Mouse (Mus musculus): ENCODE data around the gene Rps15a.
A peak's percentile ranks its signal among the peaks of the same experiment; 100 is the strongest.

Rps15a gene

GRCm38 (mm10) chr7:118115533-118115876 lies 483 bp downstream of the Rps15a start:
- no peak for DNase-seq (ENCODE audit: low spot score)

GRCm38 (mm10) chr7:118113541-118114297 lies 2.3 kb downstream of the Rps15a start:
- DNase-seq (ENCODE audit: low spot score), result peak; percentile 7

DNA sequence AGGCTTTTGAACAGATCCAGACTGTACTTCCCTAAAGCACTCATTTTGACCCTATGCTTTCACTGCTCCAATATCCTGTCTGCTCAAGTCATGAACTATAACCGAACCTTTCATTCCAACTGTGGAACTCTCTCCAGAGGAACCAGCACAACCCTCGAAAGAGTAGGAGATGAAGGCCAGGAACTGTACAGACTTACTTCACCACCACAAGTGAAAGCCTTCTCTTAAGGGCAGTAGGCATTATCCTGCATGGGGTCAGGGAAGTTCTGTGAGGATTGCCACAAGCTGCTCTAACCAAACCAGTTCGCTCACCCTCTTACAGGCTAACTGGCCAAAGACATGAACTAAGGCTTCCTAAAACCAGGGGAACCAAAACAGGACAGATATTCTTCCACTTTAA lies 4.9 kb downstream of the Rps15a start:
- DNase-seq (ENCODE audit: low spot score), result no peak

DNA sequence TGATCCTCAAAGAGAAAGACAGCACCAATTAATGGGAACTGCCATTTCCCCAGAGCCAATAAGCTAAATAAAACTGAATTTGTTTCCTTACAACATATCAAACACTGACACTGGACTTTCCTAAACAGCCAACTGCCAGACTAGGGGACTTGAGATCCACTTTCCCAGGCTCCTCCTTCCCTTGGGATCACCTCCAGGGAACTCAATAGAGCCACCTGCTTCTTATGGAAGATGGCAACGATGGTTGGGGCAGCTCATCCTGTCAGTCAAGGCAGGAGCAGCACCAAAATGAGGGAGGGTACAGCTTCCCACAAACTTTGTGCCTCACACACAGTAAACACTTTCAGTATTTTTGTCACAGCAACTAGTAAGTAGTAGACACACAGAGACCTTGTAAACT lies 8.3 kb downstream of the Rps15a start:
- DNase-seq (ENCODE audit: low spot score), result no peak

DNA sequence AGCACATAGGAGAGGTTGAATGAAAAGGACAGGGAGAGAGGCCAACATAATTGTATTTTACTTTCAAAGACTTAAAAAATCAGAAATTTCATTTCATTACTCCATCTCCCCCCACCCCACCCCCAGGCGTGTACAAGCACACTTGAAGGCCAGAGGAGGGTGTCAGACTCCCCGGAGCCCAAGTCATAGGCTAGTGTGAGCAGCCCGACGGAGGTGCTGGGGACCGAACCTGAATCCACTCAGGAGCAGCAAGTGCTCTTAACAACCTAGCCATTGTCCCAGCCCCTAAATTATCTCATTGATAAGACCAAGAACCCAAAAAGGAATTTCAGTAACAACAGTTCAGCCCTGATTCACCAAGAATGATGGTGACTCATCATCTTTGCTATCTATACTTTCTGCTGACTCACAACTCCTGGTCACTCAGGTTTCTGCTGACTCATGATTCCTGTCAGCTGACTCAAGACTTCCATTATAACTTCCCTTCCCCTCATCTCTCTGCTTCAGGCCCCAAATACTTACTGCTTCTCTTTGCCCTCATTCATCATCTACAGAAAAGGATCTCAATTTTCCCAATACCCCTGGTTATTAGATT lies 11.4 kb downstream of the Rps15a start:
- DNase-seq (ENCODE audit: low spot score), result peak; percentile 61

DNA sequence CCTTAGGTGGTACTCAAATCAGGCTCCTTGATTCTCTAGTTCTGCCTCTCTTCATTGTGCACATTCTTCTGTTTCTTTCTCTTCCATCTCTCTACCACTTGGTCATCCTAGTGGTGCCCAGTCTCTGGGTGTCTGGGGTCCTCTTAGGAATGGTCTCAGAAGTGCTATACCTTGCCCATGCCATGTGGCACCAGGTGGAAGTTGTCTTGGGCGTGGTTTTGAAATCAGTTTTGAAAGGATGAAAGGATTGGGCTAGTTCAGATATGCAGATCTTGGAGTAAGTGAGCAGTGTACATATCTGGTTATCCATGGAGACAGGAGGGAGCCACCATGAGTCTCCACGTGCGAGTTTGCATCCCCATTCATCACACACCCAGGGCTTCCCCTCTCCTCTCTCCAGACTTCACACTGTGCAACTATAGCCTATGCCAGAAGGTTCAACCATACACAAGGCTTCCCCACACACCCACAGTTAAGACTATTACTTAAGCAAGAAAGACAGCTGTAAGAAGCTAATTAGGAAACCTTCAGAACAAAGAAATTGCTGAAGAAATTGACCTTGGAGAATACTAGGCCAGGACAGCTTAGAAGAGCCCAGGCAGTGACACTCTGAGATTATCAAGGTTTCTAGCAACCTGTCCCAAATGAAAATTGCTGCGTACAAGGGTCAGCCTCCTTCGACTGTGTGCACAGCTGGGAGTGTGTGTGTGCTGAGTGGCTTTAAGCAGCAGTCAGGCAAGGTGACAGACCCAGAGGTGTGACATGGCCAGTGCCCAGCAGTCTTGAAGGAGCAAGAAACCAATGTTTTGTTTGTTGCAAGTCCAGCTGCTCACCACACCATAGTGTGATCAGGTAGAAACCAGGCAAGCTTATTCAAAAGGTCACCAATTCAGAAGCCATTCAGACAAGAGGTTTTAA lies 12.3 kb downstream of the Rps15a start:
- peak; percentile 15 for DNase-seq (ENCODE audit: low spot score)

DNA sequence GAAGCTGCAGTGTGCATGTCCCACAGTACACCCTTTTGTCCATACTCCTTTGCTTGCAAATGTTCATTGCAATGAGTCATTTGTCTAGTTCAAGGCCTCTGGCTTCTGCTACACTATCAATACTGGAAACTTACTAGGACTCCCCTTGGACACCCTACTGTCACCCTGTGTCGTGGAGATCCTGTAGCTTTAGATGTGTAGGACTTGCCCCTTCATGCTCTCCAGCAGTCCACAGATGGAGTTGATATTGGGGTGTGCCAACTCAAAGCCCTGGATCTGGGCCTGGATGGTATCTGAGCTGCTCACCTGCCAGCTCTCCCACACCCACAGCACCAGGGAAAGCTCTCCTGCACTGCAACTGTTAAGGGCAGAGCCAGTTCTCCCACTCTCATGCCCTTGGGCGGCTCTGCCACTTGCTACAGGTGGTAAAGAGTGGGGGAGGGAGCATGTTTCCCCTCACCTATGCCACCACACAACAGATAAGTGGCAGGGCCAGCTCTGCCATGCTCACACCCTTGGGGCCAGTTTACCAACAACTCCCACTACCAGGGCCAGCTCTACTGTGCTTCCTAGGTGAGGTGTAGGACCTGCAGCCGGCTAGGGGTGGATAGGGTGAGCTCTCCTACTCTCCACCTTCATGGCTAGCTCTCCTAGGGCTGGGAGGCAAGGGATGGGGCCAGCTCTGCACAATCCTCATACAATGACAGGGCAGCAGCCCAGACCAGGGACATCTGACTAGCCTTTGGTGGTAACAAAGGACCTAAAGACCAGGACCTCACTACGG lies 13.1 kb downstream of the Rps15a start:
- DNase-seq (ENCODE audit: low spot score), result peak; percentile 10

DNA sequence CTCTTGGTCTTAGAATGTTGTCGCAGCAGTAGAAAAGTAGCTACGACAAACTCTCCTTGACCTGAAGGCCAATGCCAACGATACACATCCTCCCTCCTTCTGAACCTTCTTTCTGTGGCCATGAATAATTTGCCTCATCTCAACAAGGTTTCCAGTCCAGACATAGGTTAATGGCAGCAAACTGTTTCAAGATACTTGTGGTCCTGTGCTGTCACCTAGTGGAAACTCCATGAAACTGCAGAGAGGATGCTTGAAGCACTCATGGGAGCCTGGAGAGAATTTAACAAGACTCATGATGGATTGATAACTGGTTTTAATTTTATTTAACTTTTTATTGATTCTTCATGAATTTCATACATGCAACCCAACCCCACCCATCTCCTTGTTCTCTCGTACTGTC lies 13.8 kb downstream of the Rps15a start:
- peak; percentile 86 for DNase-seq (ENCODE audit: low spot score)

GRCm38 (mm10) chr7:118097615-118098014 lies 18.4 kb downstream of the Rps15a start:
- no peak for DNase-seq (ENCODE audit: low spot score)

DNA sequence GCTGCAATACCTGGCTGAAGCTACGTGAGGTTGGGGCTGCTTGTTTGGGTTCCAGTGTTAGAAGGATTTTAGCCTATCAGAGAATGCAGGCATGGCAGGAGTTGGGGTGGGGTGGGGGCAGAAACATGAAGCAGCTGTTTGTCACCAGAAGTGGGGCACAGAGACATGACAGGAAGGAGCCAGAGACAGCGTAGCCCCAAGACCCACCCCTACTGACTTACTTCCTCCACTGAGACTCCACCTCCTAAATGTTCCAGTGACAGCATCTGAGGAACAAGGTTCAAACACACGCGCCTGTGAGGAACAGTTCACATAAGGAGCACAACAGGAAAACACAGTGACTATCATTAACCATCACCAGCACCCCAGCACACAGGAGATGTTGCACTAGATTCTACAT lies 36.0 kb downstream of the Rps15a start:
- no peak for DNase-seq (ENCODE audit: low spot score)

GRCm38 (mm10) chr7:118079097-118079496 lies 36.9 kb downstream of the Rps15a start:
- no peak for DNase-seq (ENCODE audit: low spot score)

- DNase-seq (ENCODE audit: low spot score), result no peak
Measured at GRCm38 (mm10) chr7:118067261-118067660, 48.7 kb downstream of the Rps15a start.

DNA sequence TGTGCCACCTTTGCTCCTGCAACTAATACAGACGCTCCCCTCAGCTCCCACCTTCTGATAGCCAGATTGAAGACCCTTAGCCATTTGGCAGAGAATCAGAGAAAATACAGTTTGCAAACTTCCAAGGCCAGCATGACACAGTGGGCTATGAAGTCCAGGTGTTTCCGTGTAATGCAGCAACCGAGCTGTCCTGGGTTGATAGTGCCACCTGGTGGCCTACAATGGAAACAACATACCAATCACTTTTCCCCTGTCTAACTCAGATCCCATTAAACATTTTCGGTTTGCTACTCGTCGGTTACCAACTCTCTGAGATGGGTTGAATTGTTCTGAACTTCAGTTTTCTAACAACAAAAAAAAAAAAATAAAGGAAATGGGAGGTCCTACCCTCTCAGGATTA lies 59.7 kb downstream of the Rps15a start:
- DNase-seq (ENCODE audit: low spot score), result no peak
